Mouse (Mus musculus) cerebellum, adult 9-10 months (tissue): Measurements from ENCODE around the gene Thsd7a.
A peak's percentile ranks its signal among the peaks of the same experiment; 100 is the strongest.

Experiments
- DNase-seq: peaks from one replicate; pipeline ENCODE4 v3.0.0; 2022

Gene Thsd7a

GRCm38 (mm10) chr6:12649633-12650032, 99.6 kb downstream of the Thsd7a start:
- no peak for DNase-seq

- no peak for DNase-seq
Observed at GRCm38 (mm10) chr6:12628637-12629246, 120.5 kb downstream of the Thsd7a start.

GRCm38 (mm10) chr6:12606638-12607246, 142.5 kb downstream of the Thsd7a start:
- DNase-seq = no peak

- no peak for DNase-seq
Observed at GRCm38 (mm10) chr6:12602927-12603326, 146.3 kb downstream of the Thsd7a start.

- DNase-seq = no peak
Observed at GRCm38 (mm10) chr6:12602161-12602560, 147.0 kb downstream of the Thsd7a start.

- no peak for DNase-seq
Observed at GRCm38 (mm10) chr6:12584456-12584855, 164.8 kb downstream of the Thsd7a start.

GRCm38 (mm10) chr6:12581143-12581542, 168.1 kb downstream of the Thsd7a start:
- no peak for DNase-seq

- no peak for DNase-seq
Observed at GRCm38 (mm10) chr6:12575619-12576216, 173.5 kb downstream of the Thsd7a start.

GRCm38 (mm10) chr6:12572202-12572601, 177.0 kb downstream of the Thsd7a start:
- no peak for DNase-seq

GRCm38 (mm10) chr6:12565136-12565535, 184.1 kb downstream of the Thsd7a start:
- no peak for DNase-seq

GRCm38 (mm10) chr6:12562336-12562735, 186.9 kb downstream of the Thsd7a start:
- DNase-seq = no peak

GRCm38 (mm10) chr6:12560500-12560899, 188.7 kb downstream of the Thsd7a start:
- no peak for DNase-seq

- no peak for DNase-seq
Observed at GRCm38 (mm10) chr6:12555114-12556099, 193.8 kb downstream of the Thsd7a start.

- DNase-seq = no peak
Observed at GRCm38 (mm10) chr6:12551176-12551575, 198.0 kb downstream of the Thsd7a start.

GRCm38 (mm10) chr6:12550054-12550655, 199.1 kb downstream of the Thsd7a start:
- no peak for DNase-seq

- DNase-seq = no peak
Observed at GRCm38 (mm10) chr6:12544096-12544495, 205.1 kb downstream of the Thsd7a start.

GRCm38 (mm10) chr6:12542496-12542895, 206.7 kb downstream of the Thsd7a start:
- DNase-seq = no peak

GRCm38 (mm10) chr6:12519121-12519520, 230.1 kb downstream of the Thsd7a start:
- DNase-seq = peak; percentile 18

GRCm38 (mm10) chr6:12518283-12518903, 230.8 kb downstream of the Thsd7a start:
- DNase-seq = no peak

GRCm38 (mm10) chr6:12517726-12518125, 231.5 kb downstream of the Thsd7a start:
- no peak for DNase-seq

GRCm38 (mm10) chr6:12506877-12507276, 242.3 kb downstream of the Thsd7a start:
- no peak for DNase-seq

- no peak for DNase-seq
Observed at GRCm38 (mm10) chr6:12503867-12504266, 245.3 kb downstream of the Thsd7a start.
